Mouse (Mus musculus) hindbrain, embryonic 16.5 days (tissue): ENCODE data around the gene Ccdc102a. TPM values are rescaled to one million over a fixed set of nuclear protein-coding genes. Genes with fewer than 3 reads are reported as not detected.
A peak's percentile ranks its signal among the peaks of the same experiment; 100 is the strongest.

Source experiments
- ATAC-seq: fragments of 200-750 bp; cut with Nextera tagmentation; 2 replicates; pipeline ENCODE4 v1.8.0; 2017; ENCODE audit warnings: moderate TSS enrichment, moderate library complexity
- H3K27ac ChIP-seq: fragments of 300-500 bp; sonication (generic); 2 replicates; pipeline ENCODE4 v1.5.1; 2014; ENCODE audit warnings: low read depth, mild to moderate bottlenecking, control low read depth, low read length, moderate library complexity
- H3K27me3 ChIP-seq: fragments of 300-500 bp; sonication (generic); replicated peaks from 2 replicates; pipeline ENCODE4 v1.6.1; 2014; ENCODE audit warnings: low read length; ENCODE audit not compliant: control insufficient read depth, insufficient read depth
- H3K36me3 ChIP-seq: fragments of 300-500 bp; sonication (generic); 2 replicates; pipeline ENCODE4 v1.6.1; 2014; ENCODE audit warnings: mild to moderate bottlenecking, low read length, moderate library complexity, mixed read lengths; ENCODE audit not compliant: control insufficient read depth, insufficient read depth
- H3K4me1 ChIP-seq: fragments of 300-500 bp; sonication (generic); 2 replicates; pipeline ENCODE4 v1.6.1; 2014; ENCODE audit warnings: low read depth, low read length; ENCODE audit not compliant: control insufficient read depth, insufficient read depth
- H3K4me2 ChIP-seq: fragments of 300-500 bp; sonication (generic); 2 replicates; pipeline ENCODE4 v1.6.1; 2014; ENCODE audit warnings: mild to moderate bottlenecking, low read length, control low read depth, moderate library complexity
- H3K4me3 ChIP-seq: fragments of 300-500 bp; sonication (generic); 2 replicates; pipeline ENCODE4 v1.5.1; 2014; ENCODE audit warnings: mild to moderate bottlenecking, low read length, control low read depth, moderate library complexity
- H3K9ac ChIP-seq: fragments of 300-500 bp; sonication (generic); 2 replicates; pipeline ENCODE4 v1.6.1; 2014; ENCODE audit warnings: low read depth, mild to moderate bottlenecking, control low read depth, low read length, moderate library complexity
- H3K9me3 ChIP-seq: fragments of 300-500 bp; sonication (generic); 2 replicates; pipeline ENCODE4 v1.6.1; 2014; ENCODE audit warnings: mild to moderate bottlenecking, low read length, moderate library complexity; ENCODE audit not compliant: control insufficient read depth
- WGBS: fragments of 180-500 bp; shearing (Covaris S2); extraction: QIAGEN DNeasy Blood & Tissue Kit; methylation state at CpG from one replicate; pipeline ENCODE4 v1.1.7; 2014; 5-methylcytosine and 5-hydroxymethylcytosine counted together
- polyA plus RNA-seq: library from polyadenylated mRNA; unstranded; fragments of >200 nt; fragmentation: Nextera tagmentation; extraction: Ambion mirVana; gene quantifications from 2 replicates; pipeline ENCODE4 v1.2.1, GENCODE M21; 2015

The Ccdc102a gene
- polyA plus RNA-seq, 1 experiment from 2014 or later, result 5.7 TPM

- Histone ChIP-seq H3K9me3 (no peaks in the 10 kb centered on the region), H3K27me3 (no peaks in the 10 kb centered on the region), H3K27ac (no peak overlapping the region), H3K4me1 (no peaks in the 10 kb centered on the region), H3K36me3 (no peaks in the 10 kb centered on the region), H3K9ac (no peak overlapping the region), H3K4me2 (no peak overlapping the region), H3K4me3 (no peak overlapping the region)
- WGBS, result 74% methylated on average over 7 of the region's 7 CpGs
- ATAC-seq, result no peak
Measured at GRCm38 (mm10) chr8:94953624-94954367, 35.9 kb upstream of the Ccdc102a start.

DNA sequence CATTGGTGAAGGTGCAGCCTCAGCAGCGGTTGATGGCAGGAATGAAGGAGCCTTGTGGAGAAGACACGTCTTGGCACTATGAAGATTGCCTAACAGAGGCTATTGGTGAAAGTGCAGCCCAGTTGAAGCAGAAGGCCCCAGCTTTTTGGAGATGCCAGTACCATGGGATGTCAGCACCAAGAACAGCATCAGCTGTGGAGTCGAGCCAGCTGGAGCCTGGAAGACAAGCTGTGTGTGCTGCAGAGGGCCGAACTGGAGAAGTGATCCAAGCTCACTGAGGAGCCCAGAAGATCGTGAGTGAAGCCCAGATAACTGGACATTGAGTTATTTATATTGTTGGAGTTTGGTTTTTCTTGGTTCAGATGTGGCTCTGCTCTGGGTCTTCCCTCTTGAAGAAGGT is 34.2 kb upstream of the Ccdc102a start:
- no peak for ATAC-seq
- H3K27ac ChIP-seq, result no peak overlapping the region
- H3K4me3 ChIP-seq, result no peak overlapping the region
- H3K9ac ChIP-seq, result no peak overlapping the region
- H3K4me2 ChIP-seq, result no peak overlapping the region
- H3K4me1 ChIP-seq, result no peaks in the 10 kb centered on the region
- H3K27me3 ChIP-seq, result no peaks in the 10 kb centered on the region
- 81% methylated on average over 5 of the region's 5 CpGs for WGBS
- no peaks in the 10 kb centered on the region for H3K9me3 ChIP-seq
- H3K36me3 ChIP-seq, result no peaks in the 10 kb centered on the region

DNA sequence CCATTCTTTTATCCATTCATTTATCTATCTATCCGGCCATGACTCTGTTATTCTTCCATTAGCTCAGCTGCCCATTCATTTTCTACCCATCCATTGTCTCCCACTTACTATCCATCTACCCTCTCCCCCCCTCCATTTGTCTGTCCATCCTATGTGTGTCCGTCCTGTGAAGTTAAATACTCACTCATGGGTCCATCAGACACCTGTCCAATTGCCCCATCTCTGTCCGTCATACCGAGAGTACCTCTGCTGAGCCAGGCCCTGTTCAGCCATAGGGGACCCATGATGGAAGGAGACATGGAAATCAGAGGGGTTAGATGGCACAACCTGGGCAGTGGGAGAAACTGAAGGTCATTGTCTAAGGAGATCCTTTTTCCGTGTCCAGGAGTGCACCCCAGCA is 32.6 kb upstream of the Ccdc102a start:
- no peak overlapping the region for H3K9ac ChIP-seq
- no peaks in the 10 kb centered on the region for H3K4me1 ChIP-seq
- ATAC-seq, result peak; percentile 25; the same call in 1 of the 2 replicates
- H3K36me3 ChIP-seq, result no peaks in the 10 kb centered on the region
- H3K4me3 ChIP-seq, result no peak overlapping the region
- H3K9me3 ChIP-seq, result no peaks in the 10 kb centered on the region
- no peak overlapping the region for H3K27ac ChIP-seq
- H3K27me3 ChIP-seq, result no peaks in the 10 kb centered on the region
- H3K4me2 ChIP-seq, result no peak overlapping the region
- WGBS, result 75% methylated on average over 5 of the region's 5 CpGs

DNA sequence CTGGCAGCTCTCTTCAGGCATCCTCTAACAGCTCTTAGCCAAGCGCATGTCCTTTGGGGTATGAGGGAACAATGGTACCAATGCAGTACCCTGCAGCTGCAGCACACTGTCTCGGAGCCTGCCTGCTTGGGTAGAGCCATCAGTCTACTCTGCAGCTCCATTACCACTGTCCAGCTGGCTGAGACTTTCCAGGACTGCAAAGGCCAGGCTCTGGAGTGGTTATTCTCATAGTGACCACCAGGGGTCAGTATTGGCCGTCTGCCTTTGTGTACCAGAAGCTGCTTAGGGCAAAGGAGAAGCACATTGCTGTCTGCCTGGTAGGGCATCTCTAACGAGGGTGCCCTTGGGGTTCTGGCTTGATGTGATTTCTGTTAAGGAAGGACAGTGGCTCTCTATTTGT is 32.1 kb upstream of the Ccdc102a start:
- Histone ChIP-seq H3K4me1 (no peaks in the 10 kb centered on the region), H3K27ac (no peak overlapping the region), H3K9ac (no peak overlapping the region), H3K4me2 (no peak overlapping the region), H3K9me3 (no peaks in the 10 kb centered on the region), H3K4me3 (no peak overlapping the region), H3K36me3 (no peaks in the 10 kb centered on the region), H3K27me3 (no peaks in the 10 kb centered on the region)
- ATAC-seq, result peak; percentile 88
- 17% methylated on average over 4 of the region's 4 CpGs for WGBS

- Histone ChIP-seq H3K4me2 (no peak overlapping the region), H3K36me3 (no peaks in the 10 kb centered on the region), H3K9me3 (no peaks in the 10 kb centered on the region), H3K27me3 (no peaks in the 10 kb centered on the region), H3K4me1 (no peaks in the 10 kb centered on the region), H3K4me3 (no peak overlapping the region), H3K9ac (no peak overlapping the region), H3K27ac (no peak overlapping the region)
- 92% methylated on average over 4 of the region's 4 CpGs for WGBS
- no peak for ATAC-seq
Measured at GRCm38 (mm10) chr8:94949010-94949409, 31.1 kb upstream of the Ccdc102a start.

- Histone ChIP-seq H3K4me1 (no peaks in the 10 kb centered on the region), H3K27ac (no peak overlapping the region), H3K4me3 (no peak overlapping the region), H3K9ac (no peak overlapping the region), H3K9me3 (no peaks in the 10 kb centered on the region), H3K4me2 (no peak overlapping the region), H3K36me3 (no peaks in the 10 kb centered on the region), H3K27me3 (no peaks in the 10 kb centered on the region)
- 71% methylated on average over 4 of the region's 4 CpGs for WGBS
- ATAC-seq, result no peak
Measured at GRCm38 (mm10) chr8:94948421-94948820, 30.5 kb upstream of the Ccdc102a start.

DNA sequence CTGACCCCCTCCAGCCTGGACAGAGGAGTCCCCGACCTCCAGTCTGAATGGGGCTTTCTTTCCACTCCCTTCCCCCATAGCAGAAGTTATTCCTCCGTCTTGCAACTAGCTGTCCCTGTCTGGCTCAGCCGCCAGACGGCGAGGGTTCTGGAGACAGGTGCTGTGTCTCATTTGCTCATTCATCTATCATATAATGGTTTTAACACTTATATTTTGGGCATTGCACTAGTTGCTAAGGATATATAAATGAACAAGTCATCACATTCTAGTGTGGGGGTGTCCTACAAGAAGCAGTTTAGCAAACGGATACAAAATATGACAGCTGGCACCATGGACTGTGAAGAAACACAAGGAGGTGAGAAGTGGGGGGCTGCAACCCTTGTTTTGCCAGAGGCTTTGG is 27.3 kb upstream of the Ccdc102a start:
- H3K27ac ChIP-seq, result no peak overlapping the region
- H3K36me3 ChIP-seq, result no peaks in the 10 kb centered on the region
- 48% methylated on average over 6 of the region's 6 CpGs for WGBS
- no peak overlapping the region for H3K9ac ChIP-seq
- H3K4me2 ChIP-seq, result no peak overlapping the region
- no peak overlapping the region for H3K4me3 ChIP-seq
- H3K27me3 ChIP-seq, result no peaks in the 10 kb centered on the region
- no peaks in the 10 kb centered on the region for H3K9me3 ChIP-seq
- no peak for ATAC-seq
- no peaks in the 10 kb centered on the region; the same call in 1 of the 2 replicates for H3K4me1 ChIP-seq

GRCm38 (mm10) chr8:94942566-94942965 is 24.7 kb upstream of the Ccdc102a start:
- no peaks in the 10 kb centered on the region for H3K9me3 ChIP-seq
- peak; percentile 30; the same call in 1 of the 2 replicates for ATAC-seq

GRCm38 (mm10) chr8:94935172-94935571 is 17.3 kb upstream of the Ccdc102a start:
- no peaks in the 10 kb centered on the region for H3K36me3 ChIP-seq
- no peak overlapping the region for H3K4me3 ChIP-seq
- H3K4me1 ChIP-seq, result no peaks in the 10 kb centered on the region
- 93% methylated on average over 3 of the region's 3 CpGs for WGBS
- H3K27me3 ChIP-seq, result no peaks in the 10 kb centered on the region
- H3K4me2 ChIP-seq, result no peak overlapping the region
- no peak for ATAC-seq
- H3K9me3 ChIP-seq, result no peaks in the 10 kb centered on the region
- H3K9ac ChIP-seq, result no peak overlapping the region
- no peak overlapping the region for H3K27ac ChIP-seq

More at GRCm38 (mm10) chr8:94942566-94942965, 24.7 kb upstream of the Ccdc102a start:
- no peaks in the 10 kb centered on the region for H3K27me3 ChIP-seq
- no peaks in the 10 kb centered on the region for H3K36me3 ChIP-seq
- H3K9ac ChIP-seq, result no peak overlapping the region
- no peak overlapping the region for H3K4me3 ChIP-seq
- WGBS, result 16% methylated on average over 6 of the region's 6 CpGs
- no peak overlapping the region for H3K4me2 ChIP-seq
- no peaks in the 10 kb centered on the region; the same call in 1 of the 2 replicates for H3K4me1 ChIP-seq
- H3K27ac ChIP-seq, result no peak overlapping the region
